Mouse (Mus musculus) T-helper 17 cell (primary cell): ENCODE measurements around the gene Elp5.

Source experiments
- in situ Hi-C, 2 experiments: fragments of 300-600 bp; cut with MboI, MseI; formaldehyde crosslinking; loops; 1 replicate in 1 of 2; 2 replicates in 1 of 2; pipeline ENCODE4 v1.15.1; 2025; ENCODE audit warnings: high pct_unique_total_duplicates in 2 of 2

Gene Elp5

GRCm38 (mm10) chr11:69994401-69995090, 12.2 kb upstream of the Elp5 start:
- in situ Hi-C loops: loop anchor here (5.0 to 10.0 kb wide), 3 partner anchors 580 to 660 kb away; partner anchors contain the start of genes Eno3 (in 1 of the 2), Kdm6b (in 1 of the 2) and Pfn1 (in 1 of the 2)

- in situ Hi-C loops: loop anchor here (5.0 to 10.0 kb wide), 3 partner anchors 578 to 662 kb away; partner anchors contain the start of genes Eno3 (in 1 of the 2), Kdm6b (in 1 of the 2) and Pfn1 (in 1 of the 2)
Observed at GRCm38 (mm10) chr11:69992932-69993331, 10.6 kb upstream of the Elp5 start.

GRCm38 (mm10) chr11:69992396-69992795, 10.1 kb upstream of the Elp5 start:
- in situ Hi-C loops: loop anchor here (5.0 to 10.0 kb wide), 3 partner anchors 578 to 662 kb away; partner anchors contain the start of genes Eno3 (in 1 of the 2), Kdm6b (in 1 of the 2) and Pfn1 (in 1 of the 2)

GRCm38 (mm10) chr11:69991711-69992110, 9.4 kb upstream of the Elp5 start:
- in situ Hi-C loops: loop anchor here (5.0 to 10.0 kb wide), 3 partner anchors 577 to 663 kb away; partner anchors contain the start of genes Eno3 (in 1 of the 2), Kdm6b (in 1 of the 2) and Pfn1 (in 1 of the 2)

GRCm38 (mm10) chr11:69990850-69991691, 8.8 kb upstream of the Elp5 start, which contains the start of gene Gabarap:
Gene Gabarap, plus strand, starts transcription at chr11:69991143.
- in situ Hi-C loops: loop anchor here (5.0 to 10.0 kb wide), 3 partner anchors 576 to 664 kb away; partner anchors contain the start of genes Eno3 (in 1 of the 2), Kdm6b (in 1 of the 2) and Pfn1 (in 1 of the 2)

GRCm38 (mm10) chr11:69989949-69990348, 7.6 kb upstream of the Elp5 start:
- in situ Hi-C loops: loop anchor here (5.0 to 10.0 kb wide), 3 partner anchors 575 to 665 kb away; partner anchors contain the start of genes Eno3 (in 1 of the 2), Kdm6b (in 1 of the 2) and Pfn1 (in 1 of the 2)

GRCm38 (mm10) chr11:69984431-69984830, 2.1 kb upstream of the Elp5 start:
- in situ Hi-C loops: no loop called here

GRCm38 (mm10) chr11:69983377-69983776, 1.1 kb upstream of the Elp5 start:
- in situ Hi-C loops: no loop called here

GRCm38 (mm10) chr11:69982877-69983276, 560 bp upstream of the Elp5 start:
- in situ Hi-C loops: no loop called here

- in situ Hi-C loops: no loop called here
Observed at GRCm38 (mm10) chr11:69981141-69981762, 1.1 kb downstream of the Elp5 start, which contains the start of gene Ctdnep1. Gene Ctdnep1, plus strand, starts transcription at chr11:69981156.

- in situ Hi-C loops: no loop called here
Observed at GRCm38 (mm10) chr11:69980196-69981140, 1.8 kb downstream of the Elp5 start.

GRCm38 (mm10) chr11:69979827-69980195, 2.5 kb downstream of the Elp5 start:
- in situ Hi-C loops: no loop called here

GRCm38 (mm10) chr11:69976271-69976670, 6.0 kb downstream of the Elp5 start:
- in situ Hi-C loops: no loop called here

- in situ Hi-C loops: no loop called here
Observed at GRCm38 (mm10) chr11:69974907-69975306, 7.4 kb downstream of the Elp5 start.

GRCm38 (mm10) chr11:69970775-69971174, 11.5 kb downstream of the Elp5 start:
- in situ Hi-C loops: no loop called here

- in situ Hi-C loops: no loop called here
Observed at GRCm38 (mm10) chr11:69970222-69970621, 12.1 kb downstream of the Elp5 start.

- in situ Hi-C loops: no loop called here
Observed at GRCm38 (mm10) chr11:69968793-69969192, 13.5 kb downstream of the Elp5 start.

- in situ Hi-C loops: no loop called here
Observed at GRCm38 (mm10) chr11:69966860-69967517, 15.3 kb downstream of the Elp5 start.

- in situ Hi-C loops: no loop called here
Observed at GRCm38 (mm10) chr11:69966006-69966859, 16.1 kb downstream of the Elp5 start.
